Mouse (Mus musculus) CH12.LX (cell line): ENCODE results near the gene Zfp36l1. TPM values are rescaled to one million over a fixed set of nuclear protein-coding genes. Genes with fewer than 3 reads are reported as not detected.

Experiments
- polyA plus RNA-seq: library from polyadenylated mRNA; unstranded; fragments of >175 nt; gene quantifications from 2 replicates; pipeline ENCODE4 v1.2.1, GENCODE M21; 2012; ENCODE audit warnings: low read depth; ENCODE audit not compliant: insufficient read length
- total RNA-seq, 2 experiments: library from RNA; depleted of rRNA; stranded (reverse); fragments of 300-350 nt in 1 of 2; fragments of >200 nt in 1 of 2; gene quantifications; 2 replicates each; pipeline ENCODE4 v1.2.3; 2012 to 2014

Zfp36l1 gene
- total and polyA plus RNA-seq, 3 experiments, result 32.7 to 192 (median 50.7) TPM

Other genes with a start within 250 kb of the Zfp36l1 start
- 4.9 and 5.5 TPM in 2 replicates for gene Actn1, start 147.4 kb upstream of the Zfp36l1 start, total RNA-seq (2012; rRNA removed)
- gene Actn1, start 147.4 kb upstream of the Zfp36l1 start, total RNA-seq (2014; rRNA removed), result 2.4 and 2.7 TPM in 2 replicates
- 10.9 and 13.2 TPM in 2 replicates for gene Actn1, start 147.4 kb upstream of the Zfp36l1 start, polyA plus RNA-seq